Mouse (Mus musculus) heart, postnatal 25 days (tissue): ENCODE measurements around the gene Larp1. TPM values are rescaled to one million over a fixed set of nuclear protein-coding genes. Genes with fewer than 3 reads are reported as not detected.

Experiments
- total RNA-seq, 2 experiments: library from RNA; stranded (reverse); gene quantifications; 2 replicates each; pipeline ENCODE4 v1.2.3; 2021

Larp1 gene
- total RNA-seq, 2 experiments from 2014 or later = 52.1 to 53.0 TPM

Other genes with a start within 250 kb of the Larp1 start
- 10 to 100 TPM; 37.2 to 40.7 TPM for gene Sap30l, start 207.4 kb upstream of the Larp1 start, total RNA-seq
- not detected for gene Hand1, start 176.2 kb upstream of the Larp1 start, total RNA-seq
- not detected for gene Gm12248, start 84.1 kb downstream of the Larp1 start, total RNA-seq
- gene Cnot8, start 95.1 kb downstream of the Larp1 start, total RNA-seq = 10 to 100 TPM; 36.0 to 36.4 TPM
- 1 to 10 TPM; 8.5 to 8.9 TPM for gene Gemin5, start 159.5 kb downstream of the Larp1 start, total RNA-seq
- 10 to 100 TPM; 46.2 to 50.7 TPM for gene Mrpl22, start 162.6 kb downstream of the Larp1 start, total RNA-seq
- gene Igtp, start 190.5 kb downstream of the Larp1 start, total RNA-seq = 1 to 10 TPM; 6.4 TPM
- gene Irgm2, start 190.6 kb downstream of the Larp1 start, total RNA-seq = 10 to 100 TPM in 1 of 2 experiments, 1 to 10 TPM in 1; 9.3 to 10.7 TPM